Mouse (Mus musculus) forebrain, embryonic 12.5 days (tissue): Measurements from ENCODE around the gene Nudt12. TPM values are rescaled to one million over a fixed set of nuclear protein-coding genes. Genes with fewer than 3 reads are reported as not detected.

Experiments used
- ATAC-seq: fragments of 200-750 bp; cut with Nextera tagmentation; 2 replicates; pipeline ENCODE4 v1.8.0; 2017; ENCODE audit warnings: moderate TSS enrichment; ENCODE audit not compliant: low FRiP score
- H3K27ac ChIP-seq: fragments of 300-500 bp; sonication (generic); 2 replicates; pipeline ENCODE4 v1.5.1; 2016; ENCODE audit warnings: mild to moderate bottlenecking
- H3K27me3 ChIP-seq: fragments of 300-500 bp; sonication (generic); 2 replicates; pipeline ENCODE4 v1.6.1; 2016; ENCODE audit warnings: mild to moderate bottlenecking
- H3K36me3 ChIP-seq: fragments of 300-500 bp; sonication (generic); replicated peaks from 2 replicates; pipeline ENCODE4 v1.6.1; 2016; ENCODE audit warnings: mild to moderate bottlenecking
- H3K4me1 ChIP-seq: fragments of 300-500 bp; sonication (generic); 2 replicates; pipeline ENCODE4 v1.6.1; 2016
- H3K4me2 ChIP-seq: fragments of 300-500 bp; sonication (generic); 2 replicates; pipeline ENCODE4 v1.6.1; 2016; ENCODE audit warnings: mild to moderate bottlenecking, moderate library complexity
- H3K4me3 ChIP-seq: fragments of 300-500 bp; sonication (generic); replicated peaks from 2 replicates; pipeline ENCODE4 v1.5.1; 2016; ENCODE audit warnings: mild to moderate bottlenecking
- H3K9ac ChIP-seq: fragments of 300-500 bp; sonication (generic); 2 replicates; pipeline ENCODE4 v1.6.1; 2016; ENCODE audit warnings: mild to moderate bottlenecking
- H3K9me3 ChIP-seq: fragments of 300-500 bp; sonication (generic); 2 replicates; pipeline ENCODE4 v1.6.1; 2016
- WGBS: fragments of 180-500 bp; shearing (Covaris S2); methylation state at CpG from one replicate; pipeline ENCODE4 v1.1.7; 2016; 5-methylcytosine and 5-hydroxymethylcytosine counted together
- polyA plus RNA-seq: library from polyadenylated mRNA; unstranded; fragments of >200 nt; fragmentation: Nextera tagmentation; extraction: Ambion mirVana; gene quantifications from 2 replicates; pipeline ENCODE4 v1.2.1, GENCODE M21; 2016

Gene Nudt12
- polyA plus RNA-seq, 1 experiment from 2014 or later = 7.8 TPM

DNA sequence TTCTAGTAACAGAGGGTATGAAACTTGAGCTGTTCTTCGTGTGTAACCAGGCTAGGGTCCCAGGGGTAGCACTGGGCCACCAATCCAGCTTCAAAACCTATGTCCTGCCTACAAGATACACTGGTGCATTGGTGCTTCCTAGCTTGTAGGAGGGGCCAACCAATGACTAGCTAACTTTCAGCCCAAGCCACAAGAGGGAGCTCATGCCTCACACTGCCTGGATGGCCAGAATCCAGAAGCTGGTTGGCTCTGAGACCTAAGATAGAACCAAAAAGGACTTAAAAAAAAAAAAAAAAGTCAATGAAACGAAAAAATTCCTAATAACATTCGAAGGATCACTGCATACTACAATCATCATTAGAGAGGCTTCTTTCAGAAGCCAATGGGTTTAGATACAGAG lies 53.3 kb downstream of the Nudt12 start:
- H3K27me3 ChIP-seq = no peaks in the 10 kb centered on the region
- no peak overlapping the region for H3K4me2 ChIP-seq
- H3K4me3 ChIP-seq = no peak overlapping the region
- no peaks in the 10 kb centered on the region for H3K36me3 ChIP-seq
- no peaks in the 10 kb centered on the region for H3K9me3 ChIP-seq
- no peaks in the 10 kb centered on the region for H3K4me1 ChIP-seq
- no peak overlapping the region for H3K27ac ChIP-seq
- ATAC-seq = no peak
- 32% methylated on average over 3 of the region's 3 CpGs for WGBS
- no peak overlapping the region for H3K9ac ChIP-seq

DNA sequence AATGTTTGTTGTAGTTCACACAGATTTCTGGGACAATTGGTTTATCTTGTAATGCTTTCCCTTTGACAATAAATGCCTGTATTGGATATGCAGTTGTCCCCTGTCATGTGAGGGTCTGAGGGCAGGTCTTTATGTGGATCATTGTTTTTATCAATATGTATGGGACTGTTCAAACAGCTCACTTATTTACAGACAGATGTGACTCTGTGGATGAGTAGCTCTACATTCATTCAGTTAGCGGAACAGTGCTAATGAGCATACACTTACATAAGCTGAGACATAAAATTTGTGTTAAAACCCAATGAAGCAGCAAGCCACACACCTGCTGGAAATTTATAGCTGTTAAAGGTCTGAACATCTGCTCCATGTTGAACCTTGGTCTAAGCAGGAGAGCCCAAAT lies 56.1 kb downstream of the Nudt12 start:
- WGBS = 79% methylated on average over 1 of the region's 1 CpGs
- no peaks in the 10 kb centered on the region for H3K4me1 ChIP-seq
- H3K4me2 ChIP-seq = no peak overlapping the region
- ATAC-seq = no peak
- no peaks in the 10 kb centered on the region for H3K36me3 ChIP-seq
- no peak overlapping the region for H3K9ac ChIP-seq
- no peaks in the 10 kb centered on the region for H3K9me3 ChIP-seq
- H3K27ac ChIP-seq = no peak overlapping the region
- no peaks in the 10 kb centered on the region for H3K27me3 ChIP-seq
- no peak overlapping the region for H3K4me3 ChIP-seq

Other genes with a start within 250 kb of the Nudt12 start
- gene Pdzph1, start 22.0 kb downstream of the Nudt12 start, polyA plus RNA-seq = 13.8 and 18.8 TPM in 2 replicates